Mouse (Mus musculus) lung, adult 2 months (tissue): ENCODE data around the gene Gpr75.

Experiments used
- CTCF ChIP-seq: fragments of 200-500 bp; IDR thresholded peaks from 2 replicates; pipeline ENCODE4 v1.5.1; 2011; ENCODE audit warnings: mild to moderate bottlenecking, low read length, control low read depth; ENCODE audit not compliant: insufficient read depth
- POLR2A ChIP-seq: fragments of 200-500 bp; IDR thresholded peaks from 2 replicates; pipeline ENCODE4 v1.6.1; 2011; ENCODE audit warnings: low read depth, mild to moderate bottlenecking, control low read depth, low read length, borderline replicate concordance; ENCODE audit errors: extremely low read depth

- TF ChIP-seq CTCF (no peak), POLR2A (no peak)
Measured at GRCm38 (mm10) chr11:30923283-30923682, 38.1 kb downstream of the Gpr75 start.
